Mouse (Mus musculus): ENCODE measurements at regions not wholly inside any gene's neighbourhood (a gene's known extent, or its start where the extent isn't known, plus 50 kb on each side); places are given as distances from the start of the nearest gene placed in this dataset.

DNA sequence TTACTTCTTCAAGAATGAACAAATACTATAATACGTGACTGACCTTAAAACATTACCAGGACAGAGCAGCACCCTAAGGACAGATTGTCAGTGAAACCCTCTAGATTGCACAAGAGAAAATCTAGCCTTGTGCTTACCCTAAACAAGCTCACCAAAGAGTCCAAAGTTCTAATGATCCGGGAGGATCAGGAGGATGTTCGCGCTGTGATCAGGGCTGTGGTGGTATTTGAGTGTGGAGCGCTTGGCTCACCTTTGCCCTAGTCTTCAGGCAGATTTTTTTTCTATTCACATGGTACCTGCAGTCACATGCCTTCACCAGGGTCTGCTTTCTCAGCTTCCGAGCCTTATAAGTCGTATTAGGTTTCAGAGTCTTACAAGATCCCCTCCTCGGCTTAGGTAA lies 65.3 kb upstream of the Abcd3 start:
- no peak for TF ChIP-seq CTCF (IDR thresholded peaks at IDR 0.05; ENCODE audit: insufficient read depth, low read length)
- no peak for TF ChIP-seq POLR2A (IDR thresholded peaks at IDR 0.05; ENCODE audit: borderline replicate concordance, extremely low read depth, low read depth, low read length)
